Mouse (Mus musculus): ENCODE data around the gene Mfsd1. TPM values are rescaled to one million over a fixed set of nuclear protein-coding genes. Genes with fewer than 3 reads are reported as not detected.

The Mfsd1 gene
- total and polyA plus RNA-seq, 2 experiments from 2014 or later = 24.7 to 25.8 TPM

- WGBS = 28% methylated on average over 7 of the region's 7 CpGs
- H3K9ac ChIP-seq (replicated peaks; ENCODE audit: low read length, poor library complexity, severe bottlenecking) = no peak overlapping the region
- H3K27me3 ChIP-seq (ENCODE audit: insufficient read depth, low read length) = no peaks in the 10 kb centered on the region
- no peaks in the 10 kb centered on the region for H3K36me3 ChIP-seq (ENCODE audit: insufficient read depth, low read length)
- no peak for TF ChIP-seq CTCF (IDR thresholded peaks at IDR 0.05)
- H3K27ac ChIP-seq (ENCODE audit: low read depth, low read length) = no peak overlapping the region
- no peaks in the 10 kb centered on the region for H3K4me1 ChIP-seq (ENCODE audit: insufficient read depth, low read length)
- H3K4me2 ChIP-seq (ENCODE audit: low read depth, low read length, poor library complexity, severe bottlenecking) = no peak overlapping the region
- DNase-seq (ENCODE audit: low spot score) (no peak), ATAC-seq (ENCODE audit: low FRiP score) (no peak)
- H3K9me3 ChIP-seq (ENCODE audit: low read length) = no peaks in the 10 kb centered on the region
- no peak overlapping the region for H3K4me3 ChIP-seq (ENCODE audit: low read depth, low read length)
These were observed 63.3 kb downstream of the Mfsd1 start for GRCm38 (mm10) chr3:67645640-67646466.

Other genes with a start within 250 kb of the Mfsd1 start
- 6.2 and 17.5 TPM in 2 replicates for gene Mlf1, start 208.6 kb upstream of the Mfsd1 start, total RNA-seq (2014; rRNA removed)
- 26.0 and 28.8 TPM in 2 replicates for gene Mlf1, start 208.6 kb upstream of the Mfsd1 start, polyA plus RNA-seq (2015; fragmentation: Nextera tagmentation; extraction: Ambion mirVana)
- not detected in 2 replicates for gene Gm17402, start 207.6 kb upstream of the Mfsd1 start, total RNA-seq (2014; rRNA removed)
- not detected in 2 replicates for gene Gm17402, start 207.6 kb upstream of the Mfsd1 start, polyA plus RNA-seq (2015; fragmentation: Nextera tagmentation; extraction: Ambion mirVana)
- gene Gfm1, start 152.6 kb upstream of the Mfsd1 start, total RNA-seq (2014; rRNA removed) = 25.4 and 29.1 TPM in 2 replicates
- gene Gfm1, start 152.6 kb upstream of the Mfsd1 start, polyA plus RNA-seq (2015; fragmentation: Nextera tagmentation; extraction: Ambion mirVana) = 21.3 and 22.1 TPM in 2 replicates
- gene Lxn, start 118.8 kb upstream of the Mfsd1 start, total RNA-seq (2014; rRNA removed) = 74.9 and 84.5 TPM in 2 replicates
- gene Lxn, start 118.8 kb upstream of the Mfsd1 start, polyA plus RNA-seq (2015; fragmentation: Nextera tagmentation; extraction: Ambion mirVana) = 189 and 212 TPM in 2 replicates
- 4.2 and 6.1 TPM in 2 replicates for gene Rarres1, start 67.2 kb upstream of the Mfsd1 start, total RNA-seq (2014; rRNA removed)
- gene Rarres1, start 67.2 kb upstream of the Mfsd1 start, polyA plus RNA-seq (2015; fragmentation: Nextera tagmentation; extraction: Ambion mirVana) = 5.9 and 6.3 TPM in 2 replicates